Mouse (Mus musculus): ENCODE results near the gene N4bp2. TPM values are rescaled to one million over a fixed set of nuclear protein-coding genes. Genes with fewer than 3 reads are reported as not detected.

The N4bp2 gene
- total and polyA plus RNA-seq, 3 experiments = 11.4 to 50.6 (median 12.9) TPM

DNA sequence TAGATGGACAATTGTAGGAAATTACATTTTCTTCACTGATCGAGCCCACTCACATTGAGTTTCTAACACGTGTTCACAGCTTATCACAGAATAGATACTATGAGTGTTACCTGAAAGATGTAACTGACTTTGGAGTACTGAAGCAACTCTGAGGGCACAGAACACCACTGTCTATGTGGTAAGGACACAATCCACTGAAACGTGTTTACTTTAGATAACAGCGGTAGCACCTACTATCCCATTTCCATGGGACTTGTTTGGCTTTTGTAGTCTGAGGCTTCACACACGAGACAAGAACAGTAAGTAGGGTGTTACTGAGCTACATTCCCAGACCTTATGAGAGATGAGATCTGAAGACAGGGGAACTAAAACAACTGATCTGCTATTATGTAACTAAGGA lies 2.3 kb upstream of the N4bp2 start (continued):
- TF ChIP-seq MAFK (IDR thresholded peaks at IDR 0.05; ENCODE audit: borderline replicate concordance, low read depth, low read length) (no peak), SIN3A (IDR thresholded peaks at IDR 0.05; ENCODE audit: low read length) (peak; percentile 45; the same call in 1 of the 2 replicates), CHD2 (IDR thresholded peaks at IDR 0.05; ENCODE audit: low read length) (no peak), POLR2AphosphoS2 (IDR thresholded peaks at IDR 0.05; ENCODE audit: low read length) (peak; percentile 23)

DNA sequence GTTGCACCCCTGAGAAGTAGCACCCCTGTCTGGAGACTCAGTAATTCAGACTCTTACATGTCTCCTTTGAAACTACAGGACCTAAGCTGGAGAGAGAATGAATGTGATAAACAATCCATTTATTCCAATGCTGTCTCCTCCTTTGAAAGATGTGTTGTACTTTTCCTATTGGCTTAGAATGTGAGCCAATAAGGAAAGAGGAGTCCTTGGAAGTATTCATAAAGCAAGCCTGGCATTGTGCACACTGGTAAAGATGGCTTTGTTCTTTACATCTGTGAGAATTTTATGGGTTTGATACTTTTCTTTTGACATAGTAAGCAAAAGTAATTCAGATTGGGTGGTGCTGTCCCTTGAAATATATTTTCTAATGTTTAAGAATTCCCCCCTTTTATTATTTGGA lies 1.4 kb upstream of the N4bp2 start:
- DNase-seq (ENCODE audit: low read depth, low spot score) = peak; percentile 58
- peaks cover 0 to 15% of the 10 kb centered on the region in 2 experiments; a peak in 2 of 4 replicates for H3K36me3 ChIP-seq (ENCODE audit: control insufficient read depth in 1 of 2, insufficient read depth in 2 of 2, low read length in 2 of 2)
- H3K9me3 ChIP-seq (replicated peaks; ENCODE audit: insufficient read depth, low read length) = no peaks in the 10 kb centered on the region
- no peak overlapping the region; a peak in 1 of 4 replicates for H3K4me3 ChIP-seq (ENCODE audit: control insufficient read depth in 1 of 2, insufficient read depth in 1 of 2, low read depth in 2 of 2, low read length in 2 of 2)
- no peak overlapping the region for H3K27ac ChIP-seq (ENCODE audit: control insufficient read depth, low read depth, low read length)
- peak overlapping the region; percentile 34 for H3K9ac ChIP-seq (ENCODE audit: control insufficient read depth, low read depth, low read length, poor library complexity, severe bottlenecking)
- H3K27me3 ChIP-seq (ENCODE audit: control insufficient read depth in 1 of 2, insufficient read depth in 2 of 2, low read length in 2 of 2) = no peaks in the 10 kb centered on the region
- peak; percentile 90 for TF ChIP-seq TBP (IDR thresholded peaks at IDR 0.05; ENCODE audit: low read depth, low read length)
- TF ChIP-seq TCF12 (IDR thresholded peaks at IDR 0.05; ENCODE audit: low read depth, low read length) = no peak
- TF ChIP-seq POLR2A (IDR thresholded peaks at IDR 0.05; ENCODE audit: control insufficient read depth in 1 of 2, insufficient read depth in 1 of 2, low read depth in 1 of 2, low read length in 2 of 2, poor library complexity in 1 of 2) = peak in 1 of 2 experiments; percentile 60; a peak in 1 of 4 replicates
- 0 out of 2 replicates have a peak, but pooled peaks have one; percentile 41 for TF ChIP-seq ZMIZ1 (IDR thresholded peaks at IDR 0.05; ENCODE audit: low read depth, low read length)
- H3K79me2 ChIP-seq (ENCODE audit: control insufficient read depth, insufficient read depth, low read length, poor library complexity) = peaks cover 20% of the 10 kb centered on the region
- H3K4me1 ChIP-seq (ENCODE audit: control insufficient read depth in 1 of 2, insufficient read depth in 2 of 2, low read length in 2 of 2) = peaks cover 3 to 14% of the 10 kb centered on the region in 2 experiments; a peak in 3 of 4 replicates

DNA sequence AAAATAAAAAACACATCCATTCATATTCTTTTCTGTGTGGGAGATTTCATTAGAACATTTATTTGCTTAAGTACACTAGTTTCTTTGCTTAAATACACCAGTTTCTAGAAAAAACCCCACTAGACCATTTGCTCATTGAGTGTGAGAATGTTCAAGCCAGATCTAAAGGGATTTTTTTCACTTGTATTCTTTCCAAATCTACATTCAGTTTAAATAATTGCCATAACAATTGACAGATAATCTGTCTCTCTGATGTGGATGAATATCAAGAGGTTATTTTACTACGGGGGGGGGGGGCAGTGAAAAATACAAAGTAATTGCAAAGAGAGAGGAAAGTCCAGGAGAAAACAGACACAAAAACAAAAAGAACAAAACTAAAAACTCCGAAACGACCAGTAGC lies 635 bp upstream of the N4bp2 start:
- H3K27ac ChIP-seq (ENCODE audit: control insufficient read depth, low read depth, low read length) = peak overlapping the region; percentile 84
- DNase-seq (ENCODE audit: low read depth, low spot score) = peak; percentile 40

DNA sequence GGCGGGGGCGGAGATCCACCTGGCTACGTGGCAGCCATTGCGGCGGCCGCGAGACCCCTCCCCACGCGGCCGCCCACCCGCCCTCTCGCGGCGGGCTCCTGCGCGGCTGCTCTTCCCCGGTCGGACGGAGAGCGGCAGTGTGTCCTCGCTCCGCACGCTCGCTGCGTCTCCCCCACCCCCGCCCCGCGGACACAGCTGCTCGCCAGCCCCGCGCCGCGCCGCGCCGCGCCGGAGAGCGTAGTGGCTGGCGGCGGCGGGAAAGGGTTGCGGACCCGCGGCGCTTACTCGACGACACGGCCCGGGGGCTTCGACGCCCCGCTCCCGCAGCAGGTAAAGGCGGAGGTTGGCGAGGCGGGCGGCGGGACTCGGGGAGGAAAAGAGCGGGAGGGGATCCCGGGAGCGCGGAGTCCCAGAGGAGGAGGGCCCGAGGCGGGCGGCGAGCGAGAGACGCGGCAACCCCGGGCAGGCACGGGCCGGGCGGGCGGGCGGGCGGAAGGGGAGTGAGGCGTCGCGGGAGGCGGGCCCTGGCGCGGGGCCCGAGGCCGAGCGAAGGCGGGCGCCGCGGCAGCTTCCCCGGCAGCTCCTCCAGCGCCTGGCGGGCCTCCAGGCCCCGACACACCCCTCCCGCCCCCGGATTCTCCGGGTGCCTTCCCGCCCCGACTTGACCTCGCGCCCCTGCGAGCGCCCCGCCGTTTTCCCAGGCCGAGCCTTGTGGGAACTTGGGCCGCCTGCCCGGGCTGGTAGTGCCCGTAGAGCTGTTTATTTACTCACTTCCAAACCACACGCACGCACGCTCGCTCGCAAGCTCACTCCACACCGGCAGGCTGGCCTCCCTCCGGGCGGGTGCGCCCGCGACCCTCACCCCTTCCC lies 830 bp downstream of the N4bp2 start:
- H3K36me3 ChIP-seq (ENCODE audit: control insufficient read depth in 1 of 2, insufficient read depth in 2 of 2, low read length in 2 of 2) = peaks cover 0 to 15% of the 10 kb centered on the region in 2 experiments; a peak in 2 of 4 replicates
- H3K4me3 ChIP-seq (ENCODE audit: control insufficient read depth in 1 of 2, insufficient read depth in 1 of 2, low read depth in 2 of 2, low read length in 2 of 2) = peak overlapping the region; percentile 95 to 96
- H3K4me1 ChIP-seq (ENCODE audit: control insufficient read depth in 1 of 2, insufficient read depth in 2 of 2, low read length in 2 of 2) = peaks cover 0 to 14% of the 10 kb centered on the region in 2 experiments; a peak in 2 of 4 replicates
- H3K79me2 ChIP-seq (ENCODE audit: control insufficient read depth, insufficient read depth, low read length, poor library complexity) = peaks cover 20% of the 10 kb centered on the region
- DNase-seq (ENCODE audit: low read depth, low spot score) = peak; percentile 84
- peak overlapping the region; percentile 97 for H3K27ac ChIP-seq (ENCODE audit: control insufficient read depth, low read depth, low read length)
- peak overlapping the region; percentile 100 for H3K9ac ChIP-seq (ENCODE audit: control insufficient read depth, low read depth, low read length, poor library complexity, severe bottlenecking)
- no peaks in the 10 kb centered on the region for H3K27me3 ChIP-seq (ENCODE audit: control insufficient read depth in 1 of 2, insufficient read depth in 2 of 2, low read length in 2 of 2)
- H3K9me3 ChIP-seq (replicated peaks; ENCODE audit: insufficient read depth, low read length) = no peaks in the 10 kb centered on the region
- TF ChIP-seq RAD21 (IDR thresholded peaks at IDR 0.05; ENCODE audit: low read depth, low read length) (peak; percentile 23), E2F4 (IDR thresholded peaks at IDR 0.05; ENCODE audit: borderline replicate concordance, low read depth, low read length) (peak; percentile 33; the same call in 1 of the 2 replicates), MAZ (IDR thresholded peaks at IDR 0.05; ENCODE audit: low read depth, low read length) (peak; percentile 18; the same call in 1 of the 2 replicates), NELFE (IDR thresholded peaks at IDR 0.05; ENCODE audit: low read depth, low read length) (peak; percentile 43), ZC3H11A (IDR thresholded peaks at IDR 0.05; ENCODE audit: low read depth, low read length) (no peak; the same call in 1 of the 2 replicates), TCF12 (IDR thresholded peaks at IDR 0.05; ENCODE audit: low read depth, low read length) (peak; percentile 24), TBP (IDR thresholded peaks at IDR 0.05; ENCODE audit: low read depth, low read length) (no peak), POLR2A (IDR thresholded peaks at IDR 0.05; ENCODE audit: control insufficient read depth in 1 of 2, insufficient read depth in 1 of 2, low read depth in 1 of 2, low read length in 2 of 2, poor library complexity in 1 of 2) (peak; percentile 32 to 55; a peak in 2 of 4 replicates), USF1 (IDR thresholded peaks at IDR 0.05; ENCODE audit: low read depth, low read length) (no peak), RCOR1 (IDR thresholded peaks at IDR 0.05; ENCODE audit: low read depth, low read length) (no peak), JUND (IDR thresholded peaks at IDR 0.05; ENCODE audit: low read depth, low read length) (no peak), USF2 (IDR thresholded peaks at IDR 0.05; ENCODE audit: borderline replicate concordance in 1 of 2, insufficient read depth in 1 of 2, low read depth in 1 of 2, low read length in 2 of 2) (no peak), KAT2A (conservative IDR thresholded peaks at IDR 0.05; ENCODE audit: low read depth, low read length) (no peak), CHD1 (IDR thresholded peaks at IDR 0.05; ENCODE audit: low read depth, low read length) (no peak; the same call in 1 of the 2 replicates)

More for the DNA sequence above, 635 bp upstream of the N4bp2 start:
- Histone ChIP-seq H3K36me3 (ENCODE audit: control insufficient read depth in 1 of 2, insufficient read depth in 2 of 2, low read length in 2 of 2) (peaks cover 0 to 15% of the 10 kb centered on the region in 2 experiments; a peak in 2 of 4 replicates), H3K4me3 (ENCODE audit: control insufficient read depth in 1 of 2, insufficient read depth in 1 of 2, low read depth in 2 of 2, low read length in 2 of 2) (peak overlapping the region; percentile 95 to 96), H3K9me3 (replicated peaks; ENCODE audit: insufficient read depth, low read length) (no peaks in the 10 kb centered on the region), H3K79me2 (ENCODE audit: control insufficient read depth, insufficient read depth, low read length, poor library complexity) (peaks cover 20% of the 10 kb centered on the region), H3K27me3 (ENCODE audit: control insufficient read depth in 1 of 2, insufficient read depth in 2 of 2, low read length in 2 of 2) (no peaks in the 10 kb centered on the region), H3K9ac (ENCODE audit: control insufficient read depth, low read depth, low read length, poor library complexity, severe bottlenecking) (peak overlapping the region; percentile 100), H3K4me1 (ENCODE audit: control insufficient read depth in 1 of 2, insufficient read depth in 2 of 2, low read length in 2 of 2) (peaks cover 3 to 14% of the 10 kb centered on the region in 2 experiments; a peak in 3 of 4 replicates)
- TF ChIP-seq ZNF384 (IDR thresholded peaks at IDR 0.05; ENCODE audit: low read depth, low read length) (0 out of 2 replicates have a peak, but pooled peaks have one; percentile 5), SIN3A (IDR thresholded peaks at IDR 0.05; ENCODE audit: low read length) (peak; percentile 17; the same call in 1 of the 2 replicates), NELFE (IDR thresholded peaks at IDR 0.05; ENCODE audit: low read depth, low read length) (no peak)

All from MEL (cell line).